Mouse (Mus musculus) embryo, embryonic 11.5 days (tissue): ENCODE results near the gene Hist1h2bh.

Experiments
- DNase-seq: peaks from one replicate; pipeline ENCODE4 v3.0.0-alpha.2; 2012; ENCODE audit warnings: low read depth, low spot score

Hist1h2bh gene

GRCm38 (mm10) chr13:23506351-23506750 lies 36.8 kb downstream of the Hist1h2bh start:
- no peak for DNase-seq

GRCm38 (mm10) chr13:23505662-23506345 lies 37.4 kb downstream of the Hist1h2bh start:
- DNase-seq = no peak

GRCm38 (mm10) chr13:23503797-23504196 lies 39.4 kb downstream of the Hist1h2bh start:
- no peak for DNase-seq

- no peak for DNase-seq
Observed at GRCm38 (mm10) chr13:23502916-23503315, 40.3 kb downstream of the Hist1h2bh start.

GRCm38 (mm10) chr13:23502031-23502567 lies 41.1 kb downstream of the Hist1h2bh start:
- DNase-seq = no peak

GRCm38 (mm10) chr13:23501511-23501910 lies 41.7 kb downstream of the Hist1h2bh start:
- DNase-seq = no peak

GRCm38 (mm10) chr13:23500424-23501200 lies 42.6 kb downstream of the Hist1h2bh start:
- peak; percentile 79 for DNase-seq

- DNase-seq = no peak
Observed at GRCm38 (mm10) chr13:23499943-23500342, 43.2 kb downstream of the Hist1h2bh start.

- no peak for DNase-seq
Observed at GRCm38 (mm10) chr13:23498653-23499052, 44.5 kb downstream of the Hist1h2bh start.

- no peak for DNase-seq
Observed at GRCm38 (mm10) chr13:23497656-23498321, 45.4 kb downstream of the Hist1h2bh start.

GRCm38 (mm10) chr13:23495526-23495925 lies 47.7 kb downstream of the Hist1h2bh start:
- no peak for DNase-seq

GRCm38 (mm10) chr13:23491990-23492389 lies 51.2 kb downstream of the Hist1h2bh start:
- DNase-seq = no peak
